Mouse (Mus musculus) splenic B cell, adult 2 months (primary cell): ENCODE results near the gene Bub3.

ENCODE experiments used
- DNase-seq: peaks from one replicate; pipeline ENCODE4 v3.0.0-alpha.2; 2011; ENCODE audit warnings: low read depth, low spot score
- H3K27me3 ChIP-seq: 2 replicates; pipeline ENCODE4 v1.6.1; 2012; ENCODE audit warnings: mild to moderate bottlenecking, low read length, moderate library complexity, mixed read lengths; ENCODE audit not compliant: control insufficient read depth, poor library complexity, insufficient read depth, severe bottlenecking
- H3K36me3 ChIP-seq: 2 replicates; pipeline ENCODE4 v1.6.1; 2012; ENCODE audit warnings: mild to moderate bottlenecking, low read length, moderate library complexity, mixed read lengths; ENCODE audit not compliant: control insufficient read depth, poor library complexity, insufficient read depth, severe bottlenecking

Gene Bub3

GRCm38 (mm10) chr7:131559986-131560696, at the start of gene Bub3:
TSS of gene Bub3 (plus strand) at chr7:131560222.
- peak; percentile 97 for DNase-seq
- peaks cover 5% of the 10 kb centered on the region; the same call in 1 of the 2 replicates for H3K36me3 ChIP-seq
- H3K27me3 ChIP-seq: peaks cover 2% of the 10 kb centered on the region; the same call in 1 of the 2 replicates

GRCm38 (mm10) chr7:131539979-131540378, 20.0 kb upstream of the Bub3 start:
- Histone ChIP-seq H3K36me3 (no peaks in the 10 kb centered on the region), H3K27me3 (peaks cover 11% of the 10 kb centered on the region; the same call in 1 of the 2 replicates)
- peak; percentile 85 for DNase-seq

GRCm38 (mm10) chr7:131541184-131542114, 18.6 kb upstream of the Bub3 start:
- Histone ChIP-seq H3K27me3 (peaks cover 11% of the 10 kb centered on the region; the same call in 1 of the 2 replicates), H3K36me3 (no peaks in the 10 kb centered on the region)
- DNase-seq: peak; percentile 31

- Histone ChIP-seq H3K27me3 (peaks cover 11% of the 10 kb centered on the region; the same call in 1 of the 2 replicates), H3K36me3 (no peaks in the 10 kb centered on the region)
- peak; percentile 38 for DNase-seq
Observed at GRCm38 (mm10) chr7:131542115-131542871, 17.7 kb upstream of the Bub3 start, which contains the start of gene Hmx3. TSS of gene Hmx3 (plus strand) at chr7:131542867.

GRCm38 (mm10) chr7:131542872-131543622, 17.0 kb upstream of the Bub3 start:
- Histone ChIP-seq H3K36me3 (no peaks in the 10 kb centered on the region), H3K27me3 (peaks cover 11% of the 10 kb centered on the region; the same call in 1 of the 2 replicates)
- peak; percentile 20 for DNase-seq

- peak; percentile 45 for DNase-seq
- H3K27me3 ChIP-seq: peaks cover 11% of the 10 kb centered on the region; the same call in 1 of the 2 replicates
Observed at GRCm38 (mm10) chr7:131543623-131544481, 16.2 kb upstream of the Bub3 start.

GRCm38 (mm10) chr7:131544871-131545270, 15.2 kb upstream of the Bub3 start:
- H3K36me3 ChIP-seq: no peaks in the 10 kb centered on the region
- DNase-seq: no peak
- peaks cover 11% of the 10 kb centered on the region; the same call in 1 of the 2 replicates for H3K27me3 ChIP-seq

More at GRCm38 (mm10) chr7:131543623-131544481, 16.2 kb upstream of the Bub3 start:
- no peaks in the 10 kb centered on the region for H3K36me3 ChIP-seq

GRCm38 (mm10) chr7:131545701-131546385, 14.2 kb upstream of the Bub3 start:
- no peak for DNase-seq
- H3K36me3 ChIP-seq: no peaks in the 10 kb centered on the region
- H3K27me3 ChIP-seq: peaks cover 6% of the 10 kb centered on the region; the same call in 1 of the 2 replicates

- no peaks in the 10 kb centered on the region for H3K36me3 ChIP-seq
- DNase-seq: no peak
- H3K27me3 ChIP-seq: peaks cover 4% of the 10 kb centered on the region; the same call in 1 of the 2 replicates
Observed at GRCm38 (mm10) chr7:131546423-131546822, 13.6 kb upstream of the Bub3 start.

- Histone ChIP-seq H3K27me3 (peaks cover 4% of the 10 kb centered on the region; the same call in 1 of the 2 replicates), H3K36me3 (no peaks in the 10 kb centered on the region)
- no peak for DNase-seq
Observed at GRCm38 (mm10) chr7:131547481-131547880, 12.5 kb upstream of the Bub3 start.

GRCm38 (mm10) chr7:131548473-131548872, 11.5 kb upstream of the Bub3 start, which contains the start of gene Hmx2:
TSS of gene Hmx2 (plus strand) at chr7:131548773.
- Histone ChIP-seq H3K36me3 (no peaks in the 10 kb centered on the region), H3K27me3 (peaks cover under 1% of the 10 kb centered on the region; the same call in 1 of the 2 replicates)
- DNase-seq: no peak

GRCm38 (mm10) chr7:131551471-131551870, 8.6 kb upstream of the Bub3 start:
- no peak for DNase-seq
- Histone ChIP-seq H3K27me3 (peaks cover 3% of the 10 kb centered on the region; the same call in 1 of the 2 replicates), H3K36me3 (no peaks in the 10 kb centered on the region)
